Mouse (Mus musculus): ENCODE results near the gene Trp53i13.
A peak's percentile ranks its signal among the peaks of the same experiment; 100 is the strongest.
"Not testable (repeated sequence)": the region's sequence is repeated elsewhere in the genome, so short reads cannot be mapped to it uniquely, and the experiment has no call there.

Trp53i13 gene

GRCm38 (mm10) chr11:77515637-77516552, at the start of gene Trp53i13:
Trp53i13 (minus strand) TSS chr11:77515980.
- no peak for DNase-seq

GRCm38 (mm10) chr11:77545261-77545660, 29.5 kb upstream of the Trp53i13 start:
- DNase-seq = no peak

- DNase-seq = no peak
Observed at GRCm38 (mm10) chr11:77532202-77532846, 16.5 kb upstream of the Trp53i13 start.

- DNase-seq = no peak
Observed at GRCm38 (mm10) chr11:77530862-77531261, 15.1 kb upstream of the Trp53i13 start.

GRCm38 (mm10) chr11:77529644-77530043, 13.9 kb upstream of the Trp53i13 start:
- DNase-seq = no peak

- not testable (repeated sequence) for DNase-seq
Observed at GRCm38 (mm10) chr11:77528420-77528819, 12.6 kb upstream of the Trp53i13 start.

- DNase-seq = no peak
Observed at GRCm38 (mm10) chr11:77525804-77526486, 10.2 kb upstream of the Trp53i13 start.

- DNase-seq = no peak
Observed at GRCm38 (mm10) chr11:77520601-77521529, 5.1 kb upstream of the Trp53i13 start.

- DNase-seq = no peak
Observed at GRCm38 (mm10) chr11:77519043-77519442, 3.3 kb upstream of the Trp53i13 start, which contains the start of gene Gm10392. Gm10392 (minus strand) TSS chr11:77519198.

- DNase-seq = no peak
Observed at GRCm38 (mm10) chr11:77518051-77518798, 2.4 kb upstream of the Trp53i13 start.

- no peak for DNase-seq
Observed at GRCm38 (mm10) chr11:77516553-77517425, 1.0 kb upstream of the Trp53i13 start.

- DNase-seq = peak; percentile 83
Observed at GRCm38 (mm10) chr11:77514832-77515636, 746 bp downstream of the Trp53i13 start, which contains the start of gene Abhd15. Abhd15 (plus strand) TSS chr11:77515121.

- no peak for DNase-seq
Observed at GRCm38 (mm10) chr11:77514281-77514831, 1.4 kb downstream of the Trp53i13 start.

GRCm38 (mm10) chr11:77513811-77514170, 2.0 kb downstream of the Trp53i13 start:
- no peak for DNase-seq

- DNase-seq = peak; percentile 88
Observed at GRCm38 (mm10) chr11:77512891-77513810, 2.6 kb downstream of the Trp53i13 start.

- DNase-seq = no peak
Observed at GRCm38 (mm10) chr11:77511336-77511735, 4.4 kb downstream of the Trp53i13 start.

GRCm38 (mm10) chr11:77508068-77509021, 7.4 kb downstream of the Trp53i13 start:
- peak; percentile 90 for DNase-seq
